Mouse (Mus musculus): ENCODE measurements around the gene Fam129c.

The Fam129c gene

GRCm38 (mm10) chr8:71572077-71572476 lies 25.4 kb upstream of the Fam129c start:
- in situ Hi-C loops (cut with MboI; ENCODE audit: unreplicated experiment in 2 of 2): no loop called here

DNA sequence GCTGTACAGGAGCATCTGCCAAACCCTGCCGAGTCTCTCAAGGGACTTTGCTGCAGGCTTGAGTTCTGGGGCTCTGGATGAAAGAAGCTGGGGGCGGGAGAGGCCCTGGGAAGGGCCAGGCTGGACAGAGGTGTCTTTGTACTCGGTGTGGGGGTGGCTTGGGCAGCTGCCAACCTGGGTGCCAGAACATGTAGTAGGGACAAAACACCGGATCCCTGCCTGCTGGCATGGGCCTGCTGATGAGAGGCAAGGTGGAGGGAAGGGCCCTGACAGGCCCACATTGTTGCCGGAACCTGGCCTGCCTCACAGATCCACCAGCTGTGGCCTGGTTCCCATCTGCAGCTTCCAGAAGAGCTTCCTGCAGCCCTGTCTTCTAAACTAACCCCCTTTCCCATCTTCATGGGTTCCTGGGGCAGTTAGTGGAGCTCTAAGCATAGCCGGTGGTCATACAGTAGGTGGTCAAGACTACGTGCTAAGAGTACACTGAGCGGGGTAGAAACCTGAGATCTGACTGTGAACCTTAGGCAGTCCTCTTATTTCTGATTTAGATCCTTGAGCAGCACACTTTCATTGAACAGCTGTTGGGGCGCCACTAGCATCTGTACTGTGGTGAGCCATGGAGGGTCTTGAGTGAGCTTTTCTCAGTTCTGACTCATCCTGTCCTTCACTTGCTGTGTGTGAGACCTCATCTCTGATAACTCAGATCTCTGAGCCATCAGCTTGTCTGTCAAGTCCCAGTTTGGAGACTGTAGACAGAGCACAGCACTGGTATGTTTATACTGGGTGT lies 24.4 kb upstream of the Fam129c start:
- in situ Hi-C loops (cut with MboI; ENCODE audit: unreplicated experiment in 2 of 2): no loop called here

GRCm38 (mm10) chr8:71574426-71574825 lies 23.0 kb upstream of the Fam129c start:
- in situ Hi-C loops (cut with MboI; ENCODE audit: unreplicated experiment in 2 of 2): no loop called here

- in situ Hi-C loops (cut with MboI; ENCODE audit: unreplicated experiment in 2 of 2): no loop called here
These were observed 22.4 kb upstream of the Fam129c start for GRCm38 (mm10) chr8:71575020-71575419.

GRCm38 (mm10) chr8:71577856-71578387 lies 19.5 kb upstream of the Fam129c start:
- in situ Hi-C loops (cut with MboI; ENCODE audit: unreplicated experiment in 2 of 2): no loop called here

GRCm38 (mm10) chr8:71579009-71579408 lies 18.4 kb upstream of the Fam129c start:
- in situ Hi-C loops (cut with MboI; ENCODE audit: unreplicated experiment in 2 of 2): no loop called here

DNA sequence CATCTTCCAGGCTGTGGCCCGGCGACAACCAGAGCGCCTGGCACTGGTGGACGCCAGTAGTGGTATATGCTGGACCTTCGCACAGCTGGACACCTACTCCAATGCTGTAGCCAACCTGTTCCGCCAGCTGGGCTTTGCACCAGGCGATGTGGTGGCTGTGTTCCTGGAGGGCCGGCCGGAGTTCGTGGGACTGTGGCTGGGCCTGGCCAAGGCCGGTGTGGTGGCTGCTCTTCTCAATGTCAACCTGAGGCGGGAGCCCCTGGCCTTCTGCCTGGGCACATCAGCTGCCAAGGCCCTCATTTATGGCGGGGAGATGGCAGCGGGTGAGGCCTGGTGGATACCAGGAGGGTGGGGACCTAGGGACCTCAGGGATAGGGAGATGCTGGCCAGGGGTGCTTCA lies 18.0 kb upstream of the Fam129c start:
- in situ Hi-C loops (cut with MboI; ENCODE audit: unreplicated experiment in 2 of 2): no loop called here

DNA sequence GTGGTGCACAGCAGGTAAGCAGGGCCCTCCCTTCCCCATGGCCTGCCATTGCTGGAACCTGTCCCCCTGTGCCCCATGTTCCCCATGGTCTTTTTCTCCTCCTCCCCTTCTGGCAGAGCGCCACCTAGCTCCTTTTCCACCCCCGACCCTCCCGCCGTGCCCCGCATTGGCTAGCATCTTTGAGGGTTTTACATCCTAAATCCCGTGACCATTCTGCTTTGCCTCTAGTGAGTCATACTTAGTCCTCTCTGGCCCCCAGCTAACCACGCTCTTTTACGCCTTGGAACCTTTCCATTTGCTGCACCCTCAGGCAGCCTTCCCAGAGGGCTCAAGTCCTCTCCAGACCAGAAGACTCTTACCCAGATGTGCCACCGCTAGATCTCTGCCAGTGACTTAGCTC lies 17.2 kb upstream of the Fam129c start:
- in situ Hi-C loops (cut with MboI; ENCODE audit: unreplicated experiment in 2 of 2): no loop called here

GRCm38 (mm10) chr8:71586891-71587290 lies 10.6 kb upstream of the Fam129c start:
- in situ Hi-C loops (cut with MboI; ENCODE audit: unreplicated experiment in 2 of 2): no loop called here

- in situ Hi-C loops (cut with MboI; ENCODE audit: unreplicated experiment in 2 of 2): no loop called here
These were observed 8.7 kb upstream of the Fam129c start for GRCm38 (mm10) chr8:71588762-71589161.

- in situ Hi-C loops (cut with MboI; ENCODE audit: unreplicated experiment in 2 of 2): no loop called here
These were observed 6.4 kb upstream of the Fam129c start for GRCm38 (mm10) chr8:71591017-71591416.

- in situ Hi-C loops (cut with MboI; ENCODE audit: unreplicated experiment in 2 of 2): no loop called here
These were observed 5.7 kb upstream of the Fam129c start, which contains the start of gene Pgls for GRCm38 (mm10) chr8:71591471-71592373. Gene Pgls (plus strand): TSS chr8:71592176.

DNA sequence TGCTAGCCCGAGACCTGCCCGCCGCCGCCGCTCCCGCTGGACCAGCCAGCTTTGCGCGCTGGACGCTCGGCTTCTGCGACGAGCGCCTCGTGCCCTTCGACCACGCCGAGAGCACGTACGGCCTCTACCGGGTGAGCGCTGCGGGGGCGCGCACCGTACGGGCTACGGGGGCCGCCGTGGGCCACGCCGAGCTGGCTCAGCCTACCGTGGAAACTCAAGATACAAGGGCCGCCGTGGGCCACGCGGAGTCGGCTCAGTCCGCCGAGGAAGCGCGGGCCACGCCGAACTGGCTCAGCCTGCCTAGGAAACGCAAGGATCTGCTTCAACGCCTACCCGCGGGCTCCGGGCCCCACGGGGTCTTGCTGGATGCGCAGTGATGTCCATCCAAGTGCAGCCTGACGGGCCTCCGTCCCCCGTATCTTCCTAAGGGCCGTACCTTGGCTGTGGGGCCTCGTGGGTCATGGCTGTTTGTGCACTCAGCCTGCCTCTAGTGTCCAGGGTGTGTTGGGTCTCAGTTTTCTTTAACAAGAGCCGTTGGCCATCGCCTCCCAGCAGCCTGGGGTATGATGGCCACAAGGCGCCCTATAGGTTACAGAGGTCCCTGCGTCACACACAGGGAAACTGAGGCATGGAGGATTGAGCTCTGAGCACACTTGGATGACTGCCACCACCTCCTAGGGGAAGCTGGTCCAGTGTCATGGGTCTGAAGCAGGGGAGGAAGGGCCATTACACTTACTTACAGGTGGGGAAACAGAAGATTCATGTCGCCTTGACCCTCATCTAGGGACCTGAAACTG lies 4.9 kb upstream of the Fam129c start:
- in situ Hi-C loops (cut with MboI; ENCODE audit: unreplicated experiment in 2 of 2): no loop called here

- in situ Hi-C loops (cut with MboI; ENCODE audit: unreplicated experiment in 2 of 2): no loop called here
These were observed 3.7 kb upstream of the Fam129c start for GRCm38 (mm10) chr8:71593556-71594323.

- in situ Hi-C loops (cut with MboI; ENCODE audit: unreplicated experiment in 2 of 2): no loop called here
These were observed 3.1 kb upstream of the Fam129c start for GRCm38 (mm10) chr8:71594324-71594722.

DNA sequence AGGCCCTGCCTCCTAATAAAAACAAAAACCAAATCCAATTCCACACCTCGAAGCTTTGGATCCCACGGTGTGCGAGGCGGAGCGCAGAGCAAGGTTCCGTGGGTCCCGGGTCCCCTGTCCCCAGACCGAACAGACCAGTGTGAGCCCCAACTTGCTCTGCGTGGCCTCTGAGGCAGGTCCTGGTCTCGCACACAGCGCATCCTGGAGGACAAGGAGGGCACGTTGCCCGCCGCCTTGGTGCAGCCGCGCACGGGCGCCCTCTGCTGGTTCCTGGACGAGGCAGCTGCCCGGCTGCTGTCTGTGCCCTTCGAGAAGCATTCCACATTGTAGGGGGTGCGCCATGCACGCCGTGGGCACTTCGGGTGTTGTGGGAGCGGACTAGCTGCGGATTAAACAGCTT lies 1.6 kb upstream of the Fam129c start:
- in situ Hi-C loops (cut with MboI; ENCODE audit: unreplicated experiment in 2 of 2): loop anchor here (5.0 kb wide), 2 partner anchors 34 to 36 kb away; no protein-coding TSS in a partner anchor

DNA sequence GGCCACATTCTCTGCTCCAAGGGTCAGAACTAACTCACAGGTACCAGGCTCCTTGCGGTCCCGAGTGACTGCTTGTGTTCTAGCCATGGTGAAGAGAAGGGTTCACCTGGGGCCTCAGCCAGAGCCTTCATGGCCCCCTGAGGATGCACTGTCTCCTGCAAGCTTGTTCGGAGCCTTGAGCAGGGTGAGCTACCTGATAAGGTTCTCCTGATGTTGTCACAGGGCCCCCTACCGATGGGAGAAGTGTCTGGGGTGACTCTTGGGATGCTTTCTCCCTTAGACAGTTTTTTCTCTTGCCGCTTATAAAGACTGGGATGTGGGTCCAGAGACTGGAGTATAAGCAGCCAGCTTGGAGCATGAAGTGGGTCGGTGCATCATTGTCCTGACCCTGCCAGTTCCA lies 1.1 kb upstream of the Fam129c start:
- in situ Hi-C loops (cut with MboI; ENCODE audit: unreplicated experiment in 2 of 2): loop anchor here (5.0 kb wide), 2 partner anchors 34 to 36 kb away; no protein-coding TSS in a partner anchor

GRCm38 (mm10) chr8:71596798-71597197 lies 650 bp upstream of the Fam129c start:
- in situ Hi-C loops (cut with MboI; ENCODE audit: unreplicated experiment in 2 of 2): loop anchor here (5.0 kb wide), 2 partner anchors 34 to 36 kb away; no protein-coding TSS in a partner anchor

- in situ Hi-C loops (cut with MboI; ENCODE audit: unreplicated experiment in 2 of 2): loop anchor here (5.0 kb wide), 2 partner anchors 34 to 36 kb away; no protein-coding TSS in a partner anchor
These were observed 927 bp downstream of the Fam129c start for GRCm38 (mm10) chr8:71598375-71598774.
